In the genomic region with DNA sequence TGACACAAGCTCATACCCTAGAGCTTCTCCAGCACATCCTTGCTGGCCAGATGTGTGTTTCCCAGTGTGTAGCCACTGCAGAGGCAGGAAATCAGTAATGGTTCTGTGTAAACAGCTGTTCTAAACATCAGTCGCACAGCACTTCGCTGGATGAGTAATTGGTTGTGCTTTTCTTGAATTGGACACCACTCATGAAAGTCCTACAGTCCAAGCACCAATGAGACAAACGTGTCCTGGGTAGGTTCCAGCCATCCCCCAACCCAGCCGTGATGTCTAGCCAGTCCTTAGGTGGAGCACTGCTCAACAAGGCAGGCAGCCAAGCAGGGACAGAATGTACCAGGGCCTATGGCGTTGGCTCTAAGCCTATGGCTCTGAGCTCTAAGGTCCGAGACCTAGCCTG, we compare ENCODE assay signal across 13 mouse cellular contexts.
A peak's percentile ranks its signal among the peaks of the same experiment; 100 is the strongest.
DNase-seq lines count a peak whose midpoint lies in the region; ATAC-seq and TF ChIP-seq lines count a peak whose summit lies in the region.
"Had no signal": no experiment of that assay in that cellular context is flagged by ENCODE, and none has a peak within 500 bp of the region (broad histone marks: within the 10 kb centered on the region; RNA-seq: fewer than 3 reads in every experiment).

No protein-coding gene starts in this region.

- WGBS in lung, embryonic 15.5 days: 38% methylated on average over 6 of the region's 6 CpGs
- 49% methylated on average over 6 of the region's 6 CpGs for WGBS in stomach, embryonic 14.5 days
- 72% methylated on average over 6 of the region's 6 CpGs for WGBS in kidney, embryonic 15.5 days

- no peaks in the 10 kb centered on the region for H3K36me3 ChIP-seq in lung, embryonic 15.5 days
- H3K36me3 ChIP-seq in stomach, embryonic 14.5 days (ENCODE audit: control insufficient read depth, insufficient read depth, low read length): no peaks in the 10 kb centered on the region
- H3K36me3 ChIP-seq in kidney, embryonic 15.5 days: no peaks in the 10 kb centered on the region
- H3K36me3 ChIP-seq: midbrain, embryonic 13.5 days had no signal

- H3K27ac ChIP-seq in gastrocnemius, adult 2 months: peak overlapping the region; percentile 46; the same call in 1 of the 2 replicates
- peak overlapping the region; percentile 76 for H3K27ac ChIP-seq in lung, embryonic 15.5 days
- H3K27ac ChIP-seq in stomach, embryonic 14.5 days (ENCODE audit: low read length): no peak overlapping the region
- no peak overlapping the region for H3K27ac ChIP-seq in kidney, embryonic 15.5 days
- H3K27ac ChIP-seq: heart, adult 2 months; layer of hippocampus, adult 2 months; midbrain, embryonic 13.5 days had no signal

- peaks cover 41% of the 10 kb centered on the region for H3K4me1 ChIP-seq in lung, embryonic 15.5 days
- 0 out of 2 replicates have a peak, but pooled peaks cover 4% of the 10 kb centered on the region for H3K4me1 ChIP-seq in stomach, embryonic 14.5 days (ENCODE audit: control insufficient read depth, insufficient read depth, low read length)
- peaks cover 31% of the 10 kb centered on the region for H3K4me1 ChIP-seq in kidney, embryonic 15.5 days

- intact Hi-C loops in gastrocnemius, adult 2 months (cut with DNase I): no loop called here

- H3K4me3 ChIP-seq in gastrocnemius, adult 2 months: no peak overlapping the region
- H3K4me3 ChIP-seq in lung, embryonic 15.5 days: no peak overlapping the region
- H3K4me3 ChIP-seq in stomach, embryonic 14.5 days (ENCODE audit: low read depth, low read length): no peak overlapping the region
- no peak overlapping the region for H3K4me3 ChIP-seq in kidney, embryonic 15.5 days (replicated peaks)
- H3K4me3 ChIP-seq: heart, adult 2 months; layer of hippocampus, adult 2 months; midbrain, embryonic 13.5 days had no signal

- TF ChIP-seq CTCF in gastrocnemius, adult 2 months (IDR thresholded peaks at IDR 0.05): no peak

- H3K4me2 ChIP-seq in lung, embryonic 15.5 days: no peak overlapping the region
- H3K4me2 ChIP-seq in stomach, embryonic 14.5 days (replicated peaks; ENCODE audit: low read depth, low read length): no peak overlapping the region
- no peak overlapping the region for H3K4me2 ChIP-seq in kidney, embryonic 15.5 days
- H3K4me2 ChIP-seq: midbrain, embryonic 13.5 days had no signal

- no peaks in the 10 kb centered on the region for H3K27me3 ChIP-seq in lung, embryonic 15.5 days
- no peaks in the 10 kb centered on the region for H3K27me3 ChIP-seq in stomach, embryonic 14.5 days (ENCODE audit: control insufficient read depth, insufficient read depth, low read length)
- no peaks in the 10 kb centered on the region for H3K27me3 ChIP-seq in kidney, embryonic 15.5 days
- H3K27me3 ChIP-seq: midbrain, embryonic 13.5 days had no signal

- H3K9ac ChIP-seq in lung, embryonic 15.5 days: no peak overlapping the region
- no peak overlapping the region for H3K9ac ChIP-seq in stomach, embryonic 14.5 days (replicated peaks; ENCODE audit: low read depth, low read length)
- no peak overlapping the region for H3K9ac ChIP-seq in kidney, embryonic 15.5 days
- H3K9ac ChIP-seq: midbrain, embryonic 13.5 days had no signal

- no peaks in the 10 kb centered on the region for H3K9me3 ChIP-seq in lung, embryonic 15.5 days
- no peaks in the 10 kb centered on the region for H3K9me3 ChIP-seq in stomach, embryonic 14.5 days (ENCODE audit: control insufficient read depth, low read depth, low read length)
- no peaks in the 10 kb centered on the region for H3K9me3 ChIP-seq in kidney, embryonic 15.5 days (replicated peaks)
- H3K9me3 ChIP-seq: midbrain, embryonic 13.5 days had no signal

- peak; percentile 45 for DNase-seq in gastrocnemius, adult 2 months
- no peak for DNase-seq in gastrocnemius, adult 8-10 months (ENCODE audit: low spot score in 2 of 2)
- peak; percentile 56 for DNase-seq in adipocyte (ENCODE audit: low spot score)
- DNase-seq in adrenal gland, postnatal 14 days: no peak
- DNase-seq in adrenal gland, postnatal 25 days: no peak
- DNase-seq: heart, adult 2 months; kidney, adult 8-10 months; thymus, postnatal 25 days had no signal

- peak; percentile 90 for ATAC-seq in lung, embryonic 15.5 days (ENCODE audit: borderline replicate concordance, extremely low read depth, low FRiP score, low TSS enrichment)
- ATAC-seq in stomach, embryonic 14.5 days (ENCODE audit: insufficient number of reproducible peaks, insufficient read depth, low FRiP score, low read depth): peak; percentile 42; the same call in 1 of the 2 replicates
- ATAC-seq in kidney, embryonic 15.5 days (replicated peaks; ENCODE audit: low FRiP score): no peak
- ATAC-seq: midbrain, embryonic 13.5 days had no signal

Comparison
In these comparisons a context has a peak if more than half of its experiments do, and no peak if none do; other contexts are left out.
1. DNase-seq: peak in gastrocnemius, adult 2 months (single experiment) and adipocyte (single experiment); none in gastrocnemius, adult 8-10 months (0 of 2), adrenal gland, postnatal 14 days (single experiment) and adrenal gland, postnatal 25 days (single experiment).
2. H3K27ac ChIP-seq: peak in gastrocnemius, adult 2 months (single experiment) and lung, embryonic 15.5 days (single experiment); none in stomach, embryonic 14.5 days (single experiment) and kidney, embryonic 15.5 days (single experiment).